Mouse (Mus musculus) liver, embryonic 14.5 days (tissue): ENCODE measurements at regions not wholly inside any gene's neighbourhood (a gene's known extent, or its start where the extent isn't known, plus 50 kb on each side); places are given as distances from the start of the nearest gene placed in this dataset.
"Not testable (repeated sequence)": the region's sequence is repeated elsewhere in the genome, so short reads cannot be mapped to it uniquely, and the experiment has no call there.

Experiments used
- ATAC-seq: fragments of 200-750 bp; cut with Nextera tagmentation; 2 replicates; pipeline ENCODE4 v1.8.0; 2017; ENCODE audit warnings: moderate number of reproducible peaks, mild to moderate bottlenecking, moderate library complexity; ENCODE audit not compliant: insufficient read depth
- DNase-seq, 3 experiments: peaks; one replicate each; pipeline ENCODE4 v3.0.0-alpha.2; 2012 to 2013; ENCODE audit warnings: low read depth in 3 of 3, low spot score in 3 of 3
- H3K27ac ChIP-seq: fragments of 300-500 bp; sonication (generic); 2 replicates; pipeline ENCODE4 v1.5.1; 2014; ENCODE audit warnings: moderate library complexity, mild to moderate bottlenecking, control low read depth, inconsistent platforms
- H3K27me3 ChIP-seq: fragments of 300-500 bp; sonication (generic); 2 replicates; pipeline ENCODE4 v1.6.1; 2014; ENCODE audit warnings: mild to moderate bottlenecking, low read length, moderate library complexity; ENCODE audit not compliant: control insufficient read depth, insufficient read depth
- H3K36me3 ChIP-seq: fragments of 300-500 bp; sonication (generic); replicated peaks from 2 replicates; pipeline ENCODE4 v1.6.1; 2014; ENCODE audit warnings: low read depth; ENCODE audit not compliant: control insufficient read depth, insufficient read depth
- H3K4me1 ChIP-seq, 2 experiments: fragments of 200-500 bp in 1 of 2; fragments of 300-500 bp in 1 of 2; sonication (generic) in 1 of 2; replicated peaks; 2 replicates each; pipeline ENCODE4 v1.6.1; 2012 to 2014; ENCODE audit warnings: antibody characterized with exemption in 1 of 2, inconsistent platforms in 1 of 2, low read length in 1 of 2; ENCODE audit not compliant: control insufficient read depth in 2 of 2, insufficient read depth in 2 of 2
- H3K4me2 ChIP-seq: fragments of 300-500 bp; sonication (generic); 2 replicates; pipeline ENCODE4 v1.6.1; 2014; ENCODE audit warnings: low read depth, mild to moderate bottlenecking, control low read depth, moderate library complexity
- H3K4me3 ChIP-seq, 2 experiments: fragments of 200-500 bp in 1 of 2; fragments of 300-500 bp in 1 of 2; sonication (generic) in 1 of 2; 2 replicates each; pipeline ENCODE4 v1.5.1; 2012 to 2014; ENCODE audit warnings: low read depth in 2 of 2, low read length in 2 of 2, mild to moderate bottlenecking in 2 of 2, control low read depth in 1 of 2, inconsistent platforms in 1 of 2, moderate library complexity in 1 of 2; ENCODE audit not compliant: insufficient read depth in 1 of 2
- H3K9ac ChIP-seq: fragments of 300-500 bp; sonication (generic); replicated peaks from 2 replicates; pipeline ENCODE4 v1.6.1; 2014; ENCODE audit warnings: mild to moderate bottlenecking, control low read depth, moderate library complexity
- H3K9me3 ChIP-seq: fragments of 300-500 bp; sonication (generic); 2 replicates; pipeline ENCODE4 v1.6.1; 2016; ENCODE audit warnings: low read length, mixed read lengths; ENCODE audit not compliant: control insufficient read depth
- CTCF ChIP-seq: IDR thresholded peaks from 2 replicates; pipeline ENCODE4 v1.5.1; 2016; ENCODE audit warnings: antibody characterized with exemption, low read depth, control low read depth
- EP300 ChIP-seq: IDR thresholded peaks from 2 replicates; pipeline ENCODE4 v1.6.1; 2016; ENCODE audit warnings: antibody characterized with exemption, low read depth
- WGBS: fragments of 180-500 bp; shearing (Covaris S2); extraction: QIAGEN DNeasy Blood & Tissue Kit; methylation state at CpG from one replicate; pipeline ENCODE4 v1.1.7; 2014; ENCODE audit not compliant: insufficient replicate concordance; 5-methylcytosine and 5-hydroxymethylcytosine counted together

DNA sequence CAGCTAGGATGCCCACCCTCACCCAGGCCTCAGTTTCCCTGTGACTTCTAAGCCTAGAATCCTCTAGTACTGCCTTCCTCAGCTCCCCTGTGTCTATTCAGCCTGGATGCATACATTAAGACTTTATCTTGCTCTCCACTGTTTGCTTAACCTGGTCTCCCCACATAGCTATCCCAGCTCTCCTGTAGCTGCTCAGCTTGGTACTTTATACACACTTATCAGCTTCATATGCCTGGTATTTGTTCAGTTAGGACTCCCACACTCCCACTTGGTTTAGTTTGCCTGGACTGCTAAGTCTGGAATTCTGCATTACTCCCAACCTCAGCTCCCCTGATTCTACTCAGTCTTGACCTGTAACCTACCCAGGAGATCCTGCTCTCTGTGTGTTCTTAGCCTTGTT lies 147.7 kb downstream of the Tmem121 start:
- H3K9ac ChIP-seq: no peak overlapping the region
- H3K4me1 ChIP-seq: no peaks in the 10 kb centered on the region
- no peaks in the 10 kb centered on the region for H3K36me3 ChIP-seq
- H3K4me2 ChIP-seq: no peak overlapping the region
- ATAC-seq (no peak), DNase-seq (no peak)
- no peaks in the 10 kb centered on the region for H3K27me3 ChIP-seq
- H3K9me3 ChIP-seq: no peaks in the 10 kb centered on the region
- TF ChIP-seq CTCF (no peak), EP300 (no peak)
- no peak overlapping the region for H3K27ac ChIP-seq
- no peak overlapping the region for H3K4me3 ChIP-seq

DNA sequence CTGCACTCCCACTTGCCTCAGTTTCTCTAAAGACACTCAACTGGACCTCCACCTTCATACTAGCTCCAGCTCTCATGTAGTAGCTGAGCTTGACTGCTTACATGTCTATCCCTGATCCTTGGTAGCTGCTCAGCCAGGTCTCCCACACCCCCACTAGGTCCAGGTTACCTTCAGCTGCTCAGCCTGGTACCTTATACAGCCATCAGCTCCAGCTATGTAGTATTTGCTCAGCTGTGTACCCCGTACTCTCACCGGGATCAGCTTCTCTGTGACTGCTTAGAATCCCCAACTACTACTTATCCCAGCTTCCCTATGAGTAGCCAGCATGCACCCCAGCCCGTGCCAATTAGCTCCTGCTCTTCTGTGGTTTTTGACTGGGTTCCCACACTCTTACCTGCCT lies 148.1 kb downstream of the Tmem121 start:
- H3K36me3 ChIP-seq, H3K9ac ChIP-seq, H3K4me2 ChIP-seq, ATAC-seq, H3K4me3 ChIP-seq, H3K27ac ChIP-seq, H3K27me3 ChIP-seq, DNase-seq, H3K9me3 ChIP-seq, H3K4me1 ChIP-seq: not testable (repeated sequence)
- WGBS: 56% methylated on average over 3 of the region's 3 CpGs

DNA sequence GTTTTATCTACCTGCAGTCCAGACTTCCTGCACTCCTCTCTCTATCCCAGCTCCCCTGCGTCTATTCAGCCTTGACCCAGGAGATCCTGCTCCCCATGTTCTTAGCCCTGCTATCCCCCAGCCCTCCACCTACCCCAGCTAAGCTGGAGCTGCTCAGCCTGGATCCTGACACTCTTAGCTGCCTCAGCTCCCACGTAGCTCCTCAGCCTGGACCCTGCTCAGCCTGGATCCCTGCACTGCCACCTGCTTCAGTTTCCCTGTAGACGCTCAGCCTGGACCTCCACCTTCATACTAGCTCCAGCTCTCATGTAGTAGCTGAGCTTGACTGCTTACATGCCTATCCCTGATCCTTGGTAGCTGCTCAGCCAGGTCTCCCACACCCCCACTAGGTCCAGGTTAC lies 151.5 kb downstream of the Tmem121 start:
- ATAC-seq (no peak), DNase-seq (no peak)
- TF ChIP-seq EP300: no peak
- TF ChIP-seq CTCF: no peak
- Histone ChIP-seq H3K9me3 (no peaks in the 10 kb centered on the region), H3K9ac (no peak overlapping the region), H3K27ac (no peak overlapping the region), H3K4me2 (no peak overlapping the region), H3K4me1 (no peaks in the 10 kb centered on the region), H3K4me3 (no peak overlapping the region), H3K36me3 (no peaks in the 10 kb centered on the region), H3K27me3 (no peaks in the 10 kb centered on the region)
- 42% methylated on average over 3 of the region's 3 CpGs for WGBS

DNA sequence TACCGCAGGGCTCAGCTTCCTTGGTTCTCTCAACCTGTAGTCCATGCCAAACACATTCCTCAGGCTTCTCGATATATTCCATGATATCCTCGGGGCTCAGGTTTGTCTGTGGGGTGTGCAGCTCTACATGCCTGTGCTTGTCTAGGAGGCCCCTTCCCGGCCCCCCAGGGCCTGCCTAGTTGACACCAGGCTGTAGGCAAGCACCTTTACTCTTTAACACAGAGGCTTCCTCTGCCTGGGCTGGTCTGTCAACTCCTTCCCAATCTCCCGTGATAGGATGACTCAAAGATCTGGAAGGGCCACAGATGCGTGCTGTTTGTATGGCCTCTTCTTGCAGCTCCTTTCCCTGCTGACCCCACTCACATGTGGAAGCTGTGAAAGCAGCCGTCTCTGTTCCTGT lies 150.4 kb upstream of the Adam6b start:
- TF ChIP-seq CTCF (no peak), EP300 (no peak)
- 42% methylated on average over 7 of the region's 7 CpGs for WGBS
- no peak for ATAC-seq
- Histone ChIP-seq H3K4me3 (no peak overlapping the region), H3K9ac (no peak overlapping the region), H3K4me1 (no peaks in the 10 kb centered on the region), H3K9me3 (no peaks in the 10 kb centered on the region), H3K4me2 (no peak overlapping the region), H3K36me3 (no peaks in the 10 kb centered on the region), H3K27ac (no peak overlapping the region), H3K27me3 (no peaks in the 10 kb centered on the region)
- no peak for DNase-seq

DNA sequence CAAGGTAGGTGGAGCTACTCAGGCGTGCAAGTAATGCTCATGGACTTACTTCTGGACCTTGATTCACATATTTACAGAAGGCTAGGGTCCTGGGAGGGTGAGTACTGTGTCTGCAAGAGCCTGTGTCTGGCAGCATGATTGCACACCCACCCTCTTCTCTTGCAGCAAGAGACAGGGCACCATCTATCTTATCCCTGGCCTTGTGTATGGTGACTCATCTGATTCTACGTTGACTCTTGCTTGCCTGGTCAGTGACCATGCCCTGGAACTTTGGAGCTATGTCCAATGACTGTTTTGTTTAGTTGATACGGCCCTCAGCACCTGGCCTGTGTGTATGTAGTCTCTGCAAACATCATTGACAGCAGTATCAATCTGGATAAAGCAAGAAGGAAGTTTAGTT lies 148.3 kb upstream of the Adam6b start:
- no peak for DNase-seq
- Histone ChIP-seq H3K27me3 (no peaks in the 10 kb centered on the region), H3K27ac (no peak overlapping the region), H3K4me3 (no peak overlapping the region), H3K9me3 (no peaks in the 10 kb centered on the region), H3K9ac (no peak overlapping the region), H3K36me3 (no peaks in the 10 kb centered on the region), H3K4me2 (no peak overlapping the region), H3K4me1 (no peaks in the 10 kb centered on the region)
- 35% methylated on average over 3 of the region's 3 CpGs for WGBS
- TF ChIP-seq EP300: no peak
- TF ChIP-seq CTCF: no peak
- no peak for ATAC-seq

DNA sequence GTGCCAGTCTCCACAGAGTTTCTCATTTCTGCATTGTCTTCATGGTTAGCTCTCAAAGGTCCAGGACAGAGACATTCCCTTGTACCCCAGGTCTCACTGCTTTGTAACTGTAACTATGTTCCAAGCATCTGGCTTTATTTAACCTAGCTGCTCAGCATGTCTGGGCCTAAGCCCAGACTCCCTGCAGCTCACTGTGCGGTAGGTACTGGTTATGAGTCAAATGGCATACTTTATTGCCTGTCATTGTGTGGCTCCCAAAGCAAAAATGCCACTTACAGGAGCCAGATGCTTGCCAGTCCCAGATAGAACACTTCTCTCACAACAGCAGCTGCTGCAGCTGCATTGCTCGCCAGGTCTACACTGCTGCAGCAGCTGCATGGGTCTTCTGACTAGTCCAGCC lies 134.2 kb upstream of the Adam6b start:
- H3K9me3 ChIP-seq: no peaks in the 10 kb centered on the region
- no peaks in the 10 kb centered on the region for H3K27me3 ChIP-seq
- no peaks in the 10 kb centered on the region for H3K36me3 ChIP-seq
- no peak overlapping the region for H3K4me2 ChIP-seq
- no peak for TF ChIP-seq EP300
- TF ChIP-seq CTCF: no peak
- no peak overlapping the region for H3K4me3 ChIP-seq
- no peak overlapping the region for H3K9ac ChIP-seq
- no peak overlapping the region for H3K27ac ChIP-seq
- WGBS: 43% methylated on average over 2 of the region's 2 CpGs
- DNase-seq (no peak), ATAC-seq (no peak)
- H3K4me1 ChIP-seq: no peaks in the 10 kb centered on the region
